Mouse (Mus musculus): Measurements from ENCODE around the gene Baiap2. TPM values are rescaled to one million over a fixed set of nuclear protein-coding genes. Genes with fewer than 3 reads are reported as not detected.

The Baiap2 gene
- total and polyA plus RNA-seq, 3 experiments, result 5.8 to 10.9 (median 10.3) TPM

- H3K4me3 ChIP-seq, result no peak overlapping the region
- no peaks in the 10 kb centered on the region for H3K27me3 ChIP-seq (ENCODE audit: control insufficient read depth, insufficient read depth, low read length)
- peak overlapping the region; percentile 6; the same call in 1 of the 2 replicates for H3K27ac ChIP-seq
- DNase-seq, result peak; percentile 87 to 93
- intact Hi-C loops (cut with DNase I), result loop anchor here (1.0 to 5.0 kb wide), 4 partner anchors 49 to 489 kb away; partner anchors contain the start of gene Baiap2
- no peaks in the 10 kb centered on the region for H3K79me2 ChIP-seq (replicated peaks; ENCODE audit: control insufficient read depth, insufficient read depth, low read length)
- H3K36me3 ChIP-seq (ENCODE audit: control insufficient read depth, insufficient read depth, low read length), result no peaks in the 10 kb centered on the region
- H3K4me1 ChIP-seq (ENCODE audit: control insufficient read depth, insufficient read depth, low read length), result peaks cover 12% of the 10 kb centered on the region
- TF ChIP-seq EP300 (IDR thresholded peaks at IDR 0.05; ENCODE audit: insufficient read depth, low read depth, low read length) (peak; percentile 28; the same call in 1 of the 2 replicates), CTCF (IDR thresholded peaks at IDR 0.05) (no peak; the same call in 1 of the 2 replicates), POLR2A (IDR thresholded peaks at IDR 0.05; ENCODE audit: insufficient read depth, low read depth, low read length) (no peak)
- peak overlapping the region; percentile 50 for H3K9ac ChIP-seq (ENCODE audit: low read depth, low read length)
- 12% methylated on average over 10 of the region's 10 CpGs for WGBS
Measured at GRCm38 (mm10) chr11:119991338-119991678, 48.7 kb downstream of the Baiap2 start.

- Histone ChIP-seq H3K27me3 (ENCODE audit: control insufficient read depth, insufficient read depth, low read length) (no peaks in the 10 kb centered on the region), H3K9ac (ENCODE audit: low read depth, low read length) (no peak overlapping the region), H3K4me1 (ENCODE audit: control insufficient read depth, insufficient read depth, low read length) (no peaks in the 10 kb centered on the region), H3K36me3 (ENCODE audit: control insufficient read depth, insufficient read depth, low read length) (no peaks in the 10 kb centered on the region), H3K79me2 (replicated peaks; ENCODE audit: control insufficient read depth, insufficient read depth, low read length) (no peaks in the 10 kb centered on the region), H3K27ac (no peak overlapping the region), H3K4me3 (no peak overlapping the region)
- WGBS, result 91% methylated on average over 16 of the region's 16 CpGs
- TF ChIP-seq POLR2A (IDR thresholded peaks at IDR 0.05; ENCODE audit: insufficient read depth, low read depth, low read length) (no peak), CTCF (IDR thresholded peaks at IDR 0.05) (no peak), EP300 (IDR thresholded peaks at IDR 0.05; ENCODE audit: insufficient read depth, low read depth, low read length) (no peak)
- DNase-seq, result no peak
- intact Hi-C loops (cut with DNase I), result no loop called here
Measured at GRCm38 (mm10) chr11:119997351-119997750, 54.8 kb downstream of the Baiap2 start.

- no peak for TF ChIP-seq CTCF (IDR thresholded peaks at IDR 0.05)
- no peak for TF ChIP-seq POLR2A (IDR thresholded peaks at IDR 0.05; ENCODE audit: insufficient read depth, low read depth, low read length)
- no peak for TF ChIP-seq EP300 (IDR thresholded peaks at IDR 0.05; ENCODE audit: insufficient read depth, low read depth, low read length)
- Histone ChIP-seq H3K79me2 (replicated peaks; ENCODE audit: control insufficient read depth, insufficient read depth, low read length) (no peaks in the 10 kb centered on the region), H3K9ac (ENCODE audit: low read depth, low read length) (no peak overlapping the region), H3K4me1 (ENCODE audit: control insufficient read depth, insufficient read depth, low read length) (no peaks in the 10 kb centered on the region), H3K27me3 (ENCODE audit: control insufficient read depth, insufficient read depth, low read length) (no peaks in the 10 kb centered on the region), H3K27ac (no peak overlapping the region), H3K36me3 (ENCODE audit: control insufficient read depth, insufficient read depth, low read length) (no peaks in the 10 kb centered on the region), H3K4me3 (no peak overlapping the region)
- DNase-seq, result no peak
- 91% methylated on average over 5 of the region's 5 CpGs for WGBS
- intact Hi-C loops (cut with DNase I), result no loop called here
Measured at GRCm38 (mm10) chr11:120002041-120002440, 59.5 kb downstream of the Baiap2 start.

GRCm38 (mm10) chr11:120002634-120003220 lies 60.2 kb downstream of the Baiap2 start:
- DNase-seq, result no peak
- Histone ChIP-seq H3K27ac (no peak overlapping the region), H3K4me3 (no peak overlapping the region), H3K36me3 (ENCODE audit: control insufficient read depth, insufficient read depth, low read length) (no peaks in the 10 kb centered on the region), H3K9ac (ENCODE audit: low read depth, low read length) (no peak overlapping the region), H3K27me3 (ENCODE audit: control insufficient read depth, insufficient read depth, low read length) (no peaks in the 10 kb centered on the region), H3K79me2 (replicated peaks; ENCODE audit: control insufficient read depth, insufficient read depth, low read length) (no peaks in the 10 kb centered on the region), H3K4me1 (ENCODE audit: control insufficient read depth, insufficient read depth, low read length) (no peaks in the 10 kb centered on the region)
- TF ChIP-seq CTCF (IDR thresholded peaks at IDR 0.05), result no peak
- no peak for TF ChIP-seq EP300 (IDR thresholded peaks at IDR 0.05; ENCODE audit: insufficient read depth, low read depth, low read length)
- no peak for TF ChIP-seq POLR2A (IDR thresholded peaks at IDR 0.05; ENCODE audit: insufficient read depth, low read depth, low read length)
- intact Hi-C loops (cut with DNase I), result no loop called here
- WGBS, result 93% methylated on average over 7 of the region's 7 CpGs

- H3K27me3 ChIP-seq (ENCODE audit: control insufficient read depth, insufficient read depth, low read length), result no peaks in the 10 kb centered on the region
- intact Hi-C loops (cut with DNase I), result no loop called here
- WGBS, result 90% methylated on average over 18 of the region's 18 CpGs
Measured at GRCm38 (mm10) chr11:120005434-120006317, 63.1 kb downstream of the Baiap2 start.

More at GRCm38 (mm10) chr11:120005434-120006317, 63.1 kb downstream of the Baiap2 start:
- DNase-seq, result no peak
- Histone ChIP-seq H3K27ac (no peak overlapping the region), H3K79me2 (replicated peaks; ENCODE audit: control insufficient read depth, insufficient read depth, low read length) (no peaks in the 10 kb centered on the region), H3K4me1 (ENCODE audit: control insufficient read depth, insufficient read depth, low read length) (no peaks in the 10 kb centered on the region), H3K9ac (ENCODE audit: low read depth, low read length) (no peak overlapping the region), H3K4me3 (no peak overlapping the region), H3K36me3 (ENCODE audit: control insufficient read depth, insufficient read depth, low read length) (no peaks in the 10 kb centered on the region)
- TF ChIP-seq EP300 (IDR thresholded peaks at IDR 0.05; ENCODE audit: insufficient read depth, low read depth, low read length), result no peak
- TF ChIP-seq CTCF (IDR thresholded peaks at IDR 0.05), result no peak
- no peak for TF ChIP-seq POLR2A (IDR thresholded peaks at IDR 0.05; ENCODE audit: insufficient read depth, low read depth, low read length)

Data from heart, adult 2 months (tissue).